Mouse (Mus musculus) neural tube, embryonic 15.5 days (tissue): ENCODE data around the gene Immp2l. TPM values are rescaled to one million over a fixed set of nuclear protein-coding genes. Genes with fewer than 3 reads are reported as not detected.

Source experiments
- ATAC-seq: fragments of 200-750 bp; cut with Nextera tagmentation; 2 replicates; pipeline ENCODE4 v1.8.0; 2017; ENCODE audit warnings: mild to moderate bottlenecking, moderate TSS enrichment, moderate library complexity; ENCODE audit not compliant: low FRiP score
- H3K27ac ChIP-seq: fragments of 300-500 bp; sonication (generic); replicated peaks from 2 replicates; pipeline ENCODE4 v1.5.1; 2015; ENCODE audit warnings: mild to moderate bottlenecking, inconsistent platforms
- H3K27me3 ChIP-seq: fragments of 300-500 bp; sonication (generic); replicated peaks from 2 replicates; pipeline ENCODE4 v1.6.1; 2015; ENCODE audit warnings: inconsistent platforms
- H3K36me3 ChIP-seq: fragments of 300-500 bp; sonication (generic); 2 replicates; pipeline ENCODE4 v1.6.1; 2015; ENCODE audit warnings: inconsistent platforms
- H3K4me1 ChIP-seq: fragments of 300-500 bp; sonication (generic); 2 replicates; pipeline ENCODE4 v1.6.1; 2015; ENCODE audit warnings: inconsistent platforms
- H3K4me2 ChIP-seq: fragments of 300-500 bp; sonication (generic); 2 replicates; pipeline ENCODE4 v1.6.1; 2015; ENCODE audit warnings: inconsistent platforms, mild to moderate bottlenecking, moderate library complexity
- H3K4me3 ChIP-seq: fragments of 300-500 bp; sonication (generic); replicated peaks from 2 replicates; pipeline ENCODE4 v1.5.1; 2015; ENCODE audit warnings: mild to moderate bottlenecking, inconsistent platforms
- H3K9ac ChIP-seq: fragments of 300-500 bp; sonication (generic); replicated peaks from 2 replicates; pipeline ENCODE4 v1.6.1; 2015; ENCODE audit warnings: mild to moderate bottlenecking, inconsistent platforms
- H3K9me3 ChIP-seq: fragments of 300-500 bp; sonication (generic); replicated peaks from 2 replicates; pipeline ENCODE4 v1.6.1; 2016; ENCODE audit warnings: inconsistent platforms
- WGBS: fragments of 180-500 bp; shearing (Covaris S2); methylation state at CpG from one replicate; pipeline ENCODE4 v1.1.7; 2015; ENCODE audit warnings: mixed read lengths; 5-methylcytosine and 5-hydroxymethylcytosine counted together
- polyA plus RNA-seq: library from polyadenylated mRNA; unstranded; fragments of >200 nt; fragmentation: Nextera tagmentation; extraction: Ambion mirVana; gene quantifications from 2 replicates; pipeline ENCODE4 v1.2.1, GENCODE M21; 2015

Immp2l gene
- polyA plus RNA-seq, 1 experiment from 2014 or later, result 5.8 TPM

GRCm38 (mm10) chr12:41215186-41215585 is 191.3 kb downstream of the Immp2l start:
- H3K36me3 ChIP-seq, result no peaks in the 10 kb centered on the region
- no peaks in the 10 kb centered on the region for H3K4me1 ChIP-seq
- WGBS, result 74% methylated on average over 1 of the region's 1 CpGs
- H3K9ac ChIP-seq, result no peak overlapping the region
- no peaks in the 10 kb centered on the region for H3K9me3 ChIP-seq
- no peak overlapping the region for H3K27ac ChIP-seq
- no peaks in the 10 kb centered on the region for H3K27me3 ChIP-seq
- ATAC-seq, result no peak
- no peak overlapping the region for H3K4me2 ChIP-seq
- H3K4me3 ChIP-seq, result no peak overlapping the region

GRCm38 (mm10) chr12:41221893-41222292 is 198.0 kb downstream of the Immp2l start:
- no peak overlapping the region for H3K9ac ChIP-seq

GRCm38 (mm10) chr12:41223686-41224085 is 199.8 kb downstream of the Immp2l start:
- ATAC-seq, result no peak
- Histone ChIP-seq H3K9ac (no peak overlapping the region), H3K9me3 (no peaks in the 10 kb centered on the region), H3K4me1 (peaks cover 5% of the 10 kb centered on the region; the same call in 1 of the 2 replicates), H3K4me3 (no peak overlapping the region), H3K36me3 (no peaks in the 10 kb centered on the region), H3K27ac (no peak overlapping the region), H3K27me3 (no peaks in the 10 kb centered on the region), H3K4me2 (no peak overlapping the region)
- WGBS, result 82% methylated on average over 1 of the region's 1 CpGs

More at GRCm38 (mm10) chr12:41221893-41222292, 198.0 kb downstream of the Immp2l start:
- Histone ChIP-seq H3K9me3 (no peaks in the 10 kb centered on the region), H3K4me2 (no peak overlapping the region), H3K27me3 (no peaks in the 10 kb centered on the region), H3K4me3 (no peak overlapping the region), H3K27ac (no peak overlapping the region), H3K36me3 (no peaks in the 10 kb centered on the region), H3K4me1 (peaks cover 5% of the 10 kb centered on the region; the same call in 1 of the 2 replicates)
- 71% methylated on average over 3 of the region's 3 CpGs for WGBS
- no peak for ATAC-seq

DNA sequence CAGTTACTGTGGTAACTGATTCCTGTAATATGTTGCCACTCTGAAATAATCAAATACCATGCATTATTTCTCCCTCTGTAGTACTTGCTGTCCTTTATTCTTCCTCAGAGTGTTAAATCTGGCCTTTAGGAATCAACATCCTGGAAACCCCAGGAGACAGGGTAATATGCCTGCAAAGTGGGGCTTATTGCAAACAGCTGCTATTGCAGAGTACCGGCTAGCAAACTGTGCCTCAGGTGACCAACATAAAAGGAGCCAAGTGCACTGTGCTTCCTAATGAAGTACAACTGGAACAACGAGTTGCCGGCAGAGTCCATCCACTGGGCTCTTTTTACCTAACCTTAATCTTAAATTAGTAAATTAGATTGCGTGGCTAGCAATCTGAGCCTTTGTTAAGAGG is 200.6 kb downstream of the Immp2l start:
- H3K36me3 ChIP-seq, result no peaks in the 10 kb centered on the region
- H3K4me3 ChIP-seq, result no peak overlapping the region
- H3K27me3 ChIP-seq, result no peaks in the 10 kb centered on the region
- WGBS, result 23% methylated on average over 4 of the region's 4 CpGs
- peaks cover 5% of the 10 kb centered on the region; the same call in 1 of the 2 replicates for H3K4me1 ChIP-seq
- no peak overlapping the region for H3K9ac ChIP-seq
- ATAC-seq, result peak; percentile 45
- no peak overlapping the region for H3K27ac ChIP-seq
- H3K4me2 ChIP-seq, result no peak overlapping the region
- H3K9me3 ChIP-seq, result no peaks in the 10 kb centered on the region

DNA sequence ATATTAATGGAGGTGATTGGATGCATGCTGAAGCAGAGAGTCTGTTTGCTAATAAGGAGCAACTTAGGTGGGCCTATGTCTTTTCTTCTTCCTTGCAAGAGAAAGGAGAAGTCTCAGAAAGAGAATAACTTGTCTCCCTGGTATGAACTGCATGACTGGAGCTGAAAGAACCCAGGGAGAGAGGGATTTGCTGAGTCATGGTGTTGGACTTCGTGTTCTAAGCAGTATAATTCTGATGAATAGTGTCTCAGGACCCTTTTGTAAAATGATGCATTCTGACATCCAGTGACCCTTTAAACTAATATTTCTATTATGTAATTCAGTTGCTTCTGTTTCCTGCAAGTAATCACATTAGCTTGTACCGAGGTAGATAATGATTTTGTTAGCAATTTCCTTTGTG is 208.1 kb downstream of the Immp2l start:
- ATAC-seq, result no peak
- Histone ChIP-seq H3K9me3 (no peaks in the 10 kb centered on the region), H3K4me1 (no peaks in the 10 kb centered on the region), H3K9ac (no peak overlapping the region), H3K4me2 (no peak overlapping the region), H3K36me3 (no peaks in the 10 kb centered on the region), H3K4me3 (no peak overlapping the region), H3K27ac (no peak overlapping the region), H3K27me3 (no peaks in the 10 kb centered on the region)
- WGBS, result 50% methylated on average over 2 of the region's 2 CpGs

DNA sequence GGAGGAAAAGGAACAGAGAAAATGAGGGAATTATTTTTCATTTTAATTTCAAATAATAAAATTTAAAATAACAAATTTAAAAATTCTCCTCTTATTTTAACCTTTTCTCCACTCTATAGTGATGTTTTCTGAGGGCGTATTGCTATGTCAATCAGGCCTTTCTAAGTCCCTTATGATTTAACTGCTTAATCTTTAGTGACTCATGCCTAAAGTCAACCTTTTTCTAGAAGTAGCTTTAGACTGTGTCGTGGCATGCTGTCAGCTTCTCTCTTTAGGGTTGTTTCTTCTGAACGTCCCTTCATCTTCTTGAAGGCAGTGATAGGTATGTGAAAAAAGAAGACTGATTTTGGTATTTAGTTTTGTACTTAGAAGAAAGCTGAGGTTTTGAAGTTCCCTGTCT is 214.0 kb downstream of the Immp2l start:
- no peak for ATAC-seq
- H3K4me2 ChIP-seq, result no peak overlapping the region
- no peak overlapping the region for H3K4me3 ChIP-seq
- no peak overlapping the region for H3K9ac ChIP-seq
- H3K36me3 ChIP-seq, result no peaks in the 10 kb centered on the region
- no peak overlapping the region for H3K27ac ChIP-seq
- no peaks in the 10 kb centered on the region for H3K9me3 ChIP-seq
- 85% methylated on average over 3 of the region's 3 CpGs for WGBS
- H3K4me1 ChIP-seq, result no peaks in the 10 kb centered on the region
- H3K27me3 ChIP-seq, result no peaks in the 10 kb centered on the region

GRCm38 (mm10) chr12:41241221-41241620 is 217.3 kb downstream of the Immp2l start:
- H3K4me2 ChIP-seq, result no peak overlapping the region
- H3K27ac ChIP-seq, result no peak overlapping the region
- WGBS, result 79% methylated on average over 2 of the region's 2 CpGs
- H3K4me3 ChIP-seq, result no peak overlapping the region
- H3K4me1 ChIP-seq, result no peaks in the 10 kb centered on the region
- ATAC-seq, result no peak
- no peaks in the 10 kb centered on the region for H3K27me3 ChIP-seq
- H3K9me3 ChIP-seq, result no peaks in the 10 kb centered on the region
- H3K36me3 ChIP-seq, result no peaks in the 10 kb centered on the region
- no peak overlapping the region for H3K9ac ChIP-seq

DNA sequence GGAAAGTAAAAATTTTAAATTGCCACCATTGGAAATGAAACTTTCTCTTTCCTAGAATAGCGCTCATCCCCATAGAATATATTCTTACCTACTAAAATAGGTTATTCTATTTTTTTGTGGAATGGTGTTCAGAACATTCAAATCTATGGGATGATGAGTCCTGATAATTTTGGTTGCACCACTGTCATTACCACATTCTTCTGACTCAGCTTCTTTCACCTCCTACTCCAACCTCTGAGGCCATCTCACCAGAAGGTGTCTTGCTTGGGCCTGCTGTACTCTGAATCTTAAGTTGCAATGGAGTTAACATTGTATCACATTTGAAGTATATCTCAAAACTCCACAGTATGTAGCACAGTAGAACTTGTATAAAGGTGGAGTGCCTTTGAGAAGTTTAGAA is 224.4 kb downstream of the Immp2l start:
- Histone ChIP-seq H3K36me3 (no peaks in the 10 kb centered on the region), H3K4me1 (no peaks in the 10 kb centered on the region), H3K4me3 (no peak overlapping the region), H3K4me2 (no peak overlapping the region), H3K9me3 (no peaks in the 10 kb centered on the region), H3K27me3 (no peaks in the 10 kb centered on the region), H3K27ac (no peak overlapping the region), H3K9ac (no peak overlapping the region)
- no peak for ATAC-seq
- WGBS, result 97% methylated on average over 1 of the region's 1 CpGs

DNA sequence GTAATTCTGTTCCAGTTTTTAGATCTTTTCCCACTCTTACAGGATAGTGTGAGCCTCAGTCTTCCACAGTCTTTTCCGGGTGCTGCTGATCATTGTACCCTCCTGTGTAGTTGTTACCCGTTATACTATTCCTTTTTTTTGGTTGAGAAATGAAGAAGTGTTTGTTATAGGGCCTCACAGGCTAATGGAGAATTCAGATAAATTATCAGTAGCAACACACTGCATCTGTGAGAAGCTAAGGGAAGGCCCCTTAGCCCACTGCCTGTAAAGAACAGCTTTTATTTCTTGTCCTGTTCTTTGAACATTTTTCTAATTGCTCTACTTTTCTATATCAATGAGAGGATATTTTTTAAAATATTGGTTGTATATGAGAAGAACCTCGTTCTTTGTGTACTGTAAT is 226.2 kb downstream of the Immp2l start:
- Histone ChIP-seq H3K9ac (no peak overlapping the region), H3K36me3 (no peaks in the 10 kb centered on the region), H3K9me3 (no peaks in the 10 kb centered on the region), H3K4me3 (no peak overlapping the region), H3K27me3 (no peaks in the 10 kb centered on the region), H3K4me1 (no peaks in the 10 kb centered on the region), H3K4me2 (no peak overlapping the region), H3K27ac (no peak overlapping the region)
- 74% methylated on average over 3 of the region's 3 CpGs for WGBS
- no peak for ATAC-seq

DNA sequence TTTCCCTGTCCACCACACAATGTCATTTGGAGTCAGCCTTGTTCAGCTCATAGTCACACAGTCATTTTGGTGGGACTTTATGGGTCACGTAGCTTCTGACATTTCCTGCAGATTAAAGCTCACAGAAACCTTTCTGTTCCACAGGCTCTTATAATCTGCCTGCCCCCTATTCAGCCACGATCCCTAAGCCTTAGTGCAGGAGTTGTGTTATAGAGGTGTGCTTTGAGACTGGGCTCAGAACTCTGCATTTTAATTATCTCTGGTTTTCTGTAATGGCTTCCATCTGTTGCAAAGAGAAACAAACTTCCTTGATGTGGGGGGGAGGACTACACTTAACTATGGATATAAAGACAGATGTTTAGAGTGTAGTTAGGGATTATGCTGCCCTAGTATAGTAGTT is 234.0 kb downstream of the Immp2l start:
- no peak for ATAC-seq
- H3K4me2 ChIP-seq, result no peak overlapping the region
- H3K36me3 ChIP-seq, result no peaks in the 10 kb centered on the region
- 78% methylated on average over 2 of the region's 2 CpGs for WGBS
- H3K4me3 ChIP-seq, result no peak overlapping the region
- no peak overlapping the region for H3K27ac ChIP-seq
- H3K27me3 ChIP-seq, result no peaks in the 10 kb centered on the region
- H3K4me1 ChIP-seq, result no peaks in the 10 kb centered on the region
- no peaks in the 10 kb centered on the region for H3K9me3 ChIP-seq
- no peak overlapping the region for H3K9ac ChIP-seq

DNA sequence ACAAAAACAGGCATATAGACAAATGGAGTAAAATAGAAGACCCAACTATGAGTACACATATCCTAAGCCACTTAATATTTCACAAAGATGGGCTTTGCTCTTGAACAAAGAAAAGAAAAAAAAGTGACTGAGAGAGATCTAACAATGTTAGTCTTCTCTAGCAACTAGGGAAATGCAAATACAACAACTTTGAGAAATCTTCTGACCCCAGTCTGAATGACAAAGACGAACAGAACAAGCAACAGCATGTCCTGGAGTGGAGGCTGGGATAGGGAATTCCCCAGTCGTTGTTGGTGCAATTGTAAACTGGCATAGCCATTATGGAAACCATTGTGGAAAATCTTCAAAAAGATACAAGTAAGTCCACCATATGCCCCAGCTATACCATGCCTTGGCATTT is 235.7 kb downstream of the Immp2l start:
- H3K4me3 ChIP-seq, result no peak overlapping the region
- H3K4me1 ChIP-seq, result no peaks in the 10 kb centered on the region
- H3K27me3 ChIP-seq, result no peaks in the 10 kb centered on the region
- H3K9ac ChIP-seq, result no peak overlapping the region
- no peak for ATAC-seq
- H3K4me2 ChIP-seq, result no peak overlapping the region
- WGBS, result 71% methylated on average over 2 of the region's 2 CpGs
- H3K36me3 ChIP-seq, result no peaks in the 10 kb centered on the region
- no peak overlapping the region for H3K27ac ChIP-seq
- H3K9me3 ChIP-seq, result no peaks in the 10 kb centered on the region

- WGBS, result 94% methylated on average over 8 of the region's 8 CpGs
- Histone ChIP-seq H3K9me3 (no peaks in the 10 kb centered on the region), H3K27ac (no peak overlapping the region), H3K4me3 (no peak overlapping the region), H3K9ac (no peak overlapping the region), H3K4me2 (no peak overlapping the region), H3K36me3 (no peaks in the 10 kb centered on the region), H3K27me3 (no peaks in the 10 kb centered on the region), H3K4me1 (no peaks in the 10 kb centered on the region)
- ATAC-seq, result no peak
These were observed 250.2 kb downstream of the Immp2l start for GRCm38 (mm10) chr12:41274136-41274535.

DNA sequence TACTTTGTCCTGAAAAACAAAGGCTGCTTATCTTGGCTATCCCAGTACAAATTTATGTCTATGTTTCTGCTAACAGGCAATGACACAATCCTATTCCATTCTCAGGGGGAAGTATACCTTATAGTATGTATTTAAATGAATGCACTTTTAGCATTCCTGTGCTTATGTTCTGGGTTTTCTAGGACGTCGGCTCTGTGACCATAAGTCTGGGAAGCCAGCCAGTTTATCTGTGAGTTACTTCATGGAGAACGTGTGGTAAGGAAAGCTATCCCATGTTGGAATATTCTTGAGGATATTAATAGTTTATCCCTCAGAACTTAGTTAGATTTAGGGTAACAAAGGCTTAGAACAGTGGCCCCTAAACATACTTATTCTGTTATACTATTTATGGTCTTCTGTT is 251.5 kb downstream of the Immp2l start:
- Histone ChIP-seq H3K4me1 (no peaks in the 10 kb centered on the region), H3K4me2 (no peak overlapping the region), H3K27me3 (no peaks in the 10 kb centered on the region), H3K9me3 (no peaks in the 10 kb centered on the region), H3K4me3 (no peak overlapping the region), H3K9ac (no peak overlapping the region), H3K36me3 (no peaks in the 10 kb centered on the region), H3K27ac (no peak overlapping the region)
- ATAC-seq, result no peak
- 44% methylated on average over 3 of the region's 3 CpGs for WGBS
